Mouse (Mus musculus) small intestine, adult 2 months (tissue): Measurements from ENCODE around the gene Eif3k.

Source experiments
- CTCF ChIP-seq: fragments of 200-500 bp; IDR thresholded peaks from 2 replicates; pipeline ENCODE4 v1.5.1; 2012; ENCODE audit warnings: low read depth, mild to moderate bottlenecking, control low read depth, inconsistent platforms, low read length, moderate library complexity, mixed read lengths; ENCODE audit not compliant: insufficient replicate concordance, insufficient read length; ENCODE audit errors: extremely low read depth
- POLR2A ChIP-seq: fragments of 200-500 bp; IDR thresholded peaks from 2 replicates; pipeline ENCODE4 v1.6.1; 2012; ENCODE audit warnings: low read depth, mild to moderate bottlenecking, control low read depth, inconsistent platforms, low read length, moderate library complexity

DNA sequence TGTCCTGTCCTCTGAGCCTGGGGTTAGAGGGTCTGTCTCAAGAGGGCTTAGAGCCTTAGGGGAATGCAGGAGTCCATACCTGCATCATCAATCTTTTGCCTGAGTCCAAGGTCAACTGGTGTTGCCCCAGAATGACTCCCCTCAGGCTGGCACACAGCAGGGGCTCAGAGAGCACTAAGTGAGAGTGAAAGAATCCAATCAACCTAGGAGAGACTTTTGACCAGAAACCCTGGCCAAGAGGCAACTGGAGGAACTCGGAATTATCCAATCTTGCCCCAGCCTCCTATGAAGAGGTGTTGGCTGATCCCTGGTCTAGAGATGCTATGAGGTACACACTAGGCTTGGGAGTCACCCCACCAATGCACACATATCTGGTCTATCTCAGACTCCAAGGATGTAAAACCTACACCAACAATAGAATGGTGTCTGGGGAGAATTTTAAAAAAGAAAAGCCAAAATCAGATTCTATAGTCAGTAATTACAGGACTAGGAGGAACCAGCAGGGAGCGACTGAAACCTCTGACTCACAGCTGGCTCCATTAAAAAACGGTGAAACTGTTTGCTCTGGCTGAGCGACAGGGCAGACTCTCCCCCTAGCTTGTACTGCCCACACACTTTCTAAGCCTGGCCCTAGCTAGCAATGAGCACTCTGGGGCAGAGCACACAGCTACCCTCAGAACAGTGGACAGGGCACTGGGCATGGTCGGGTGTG, 51.2 kb downstream of the Eif3k start:
- TF ChIP-seq CTCF = no peak
- no peak for TF ChIP-seq POLR2A
